Mouse (Mus musculus) lung, embryonic 14.5 days (tissue): ENCODE data around the gene Edar. TPM values are rescaled to one million over a fixed set of nuclear protein-coding genes. Genes with fewer than 3 reads are reported as not detected.

Experiments
- ATAC-seq: fragments of 200-750 bp; cut with Nextera tagmentation; 2 replicates; pipeline ENCODE4 v1.8.0; 2017; ENCODE audit warnings: mild to moderate bottlenecking, moderate TSS enrichment, moderate library complexity; ENCODE audit not compliant: insufficient read depth
- DNase-seq: peaks from one replicate; pipeline ENCODE4 v3.0.0-alpha.2; 2015
- H3K27ac ChIP-seq: fragments of 300-500 bp; sonication (generic); 2 replicates; pipeline ENCODE4 v1.5.1; 2014; ENCODE audit warnings: low read depth, mild to moderate bottlenecking, moderate library complexity
- H3K27me3 ChIP-seq: fragments of 300-500 bp; sonication (generic); 2 replicates; pipeline ENCODE4 v1.6.1; 2014; ENCODE audit warnings: low read length, control low read depth; ENCODE audit not compliant: insufficient read depth
- H3K36me3 ChIP-seq: fragments of 300-500 bp; sonication (generic); 2 replicates; pipeline ENCODE4 v1.6.1; 2014; ENCODE audit warnings: control low read depth; ENCODE audit not compliant: insufficient read depth
- H3K4me1 ChIP-seq: fragments of 300-500 bp; sonication (generic); 2 replicates; pipeline ENCODE4 v1.6.1; 2014; ENCODE audit warnings: antibody characterized with exemption, control low read depth; ENCODE audit not compliant: insufficient read depth
- H3K4me2 ChIP-seq: fragments of 300-500 bp; sonication (generic); 2 replicates; pipeline ENCODE4 v1.6.1; 2014; ENCODE audit warnings: mild to moderate bottlenecking
- H3K4me3 ChIP-seq: fragments of 300-500 bp; sonication (generic); 2 replicates; pipeline ENCODE4 v1.5.1; 2014; ENCODE audit warnings: low read depth, low read length
- H3K9ac ChIP-seq: fragments of 300-500 bp; sonication (generic); 2 replicates; pipeline ENCODE4 v1.6.1; 2014
- H3K9me3 ChIP-seq: fragments of 300-500 bp; sonication (generic); 2 replicates; pipeline ENCODE4 v1.6.1; 2016; ENCODE audit warnings: low read depth, low read length, control low read depth
- CTCF ChIP-seq: IDR thresholded peaks from 2 replicates; pipeline ENCODE4 v1.5.1; 2016; ENCODE audit warnings: antibody characterized with exemption, low read depth
- WGBS: fragments of 180-500 bp; shearing (Covaris S2); extraction: QIAGEN DNeasy Blood & Tissue Kit; methylation state at CpG from one replicate; pipeline ENCODE4 v1.1.7; 2014; 5-methylcytosine and 5-hydroxymethylcytosine counted together
- polyA plus RNA-seq: library from polyadenylated mRNA; unstranded; fragments of >200 nt; fragmentation: Nextera tagmentation; extraction: Ambion mirVana; gene quantifications from 2 replicates; pipeline ENCODE4 v1.2.1, GENCODE M21; 2014

Gene Edar
- polyA plus RNA-seq, 1 experiment from 2014 or later = 0.36 TPM

DNA sequence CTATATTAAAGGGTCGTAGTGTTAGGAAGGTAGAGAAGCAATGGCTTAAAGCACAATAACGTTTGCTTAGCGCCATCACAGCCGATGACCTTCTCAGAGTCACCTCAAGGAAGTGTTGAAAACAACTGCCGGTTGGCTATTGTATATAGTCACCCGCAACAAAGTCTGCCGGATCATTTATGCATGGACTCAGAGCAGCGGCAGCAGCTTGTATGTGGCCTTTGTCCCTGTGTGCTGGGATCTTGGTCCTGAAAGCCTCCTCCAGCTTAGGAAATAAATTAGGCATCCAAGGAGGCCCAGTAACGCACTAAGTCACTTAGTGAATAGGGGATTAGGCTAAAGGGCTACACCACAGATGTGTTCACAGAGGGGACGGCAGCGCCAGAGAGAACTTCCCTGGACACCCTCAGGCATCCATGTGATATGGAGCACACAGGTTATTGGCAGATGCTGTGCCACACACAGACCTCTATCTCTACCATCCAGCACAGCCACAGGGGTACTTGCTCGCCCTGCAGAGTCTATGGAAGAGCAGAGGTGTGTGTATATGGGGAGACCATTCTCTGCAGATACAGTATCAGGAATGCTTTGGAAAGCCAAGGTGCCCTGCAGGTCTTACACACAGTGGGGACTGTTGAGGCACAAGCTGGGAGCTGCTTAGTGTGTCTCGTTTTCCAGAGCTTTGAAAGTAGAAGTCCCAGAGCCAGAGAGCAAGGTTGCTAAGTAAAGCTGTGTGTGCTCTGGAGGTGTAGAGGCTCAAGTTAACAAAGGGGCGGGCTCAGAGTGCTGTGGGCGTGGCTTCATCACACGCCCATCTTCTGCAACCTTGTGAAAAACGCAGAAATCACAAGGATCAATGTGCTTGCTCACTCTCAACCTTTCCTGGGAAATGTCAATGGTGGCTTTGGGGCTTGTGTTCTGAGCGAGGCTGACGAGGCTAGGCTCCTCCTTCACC, 34.7 kb downstream of the Edar start:
- DNase-seq (peak; percentile 43), ATAC-seq (peak; percentile 23; the same call in 1 of the 2 replicates)
- no peak for TF ChIP-seq CTCF
- H3K36me3 ChIP-seq = no peaks in the 10 kb centered on the region
- no peak overlapping the region for H3K27ac ChIP-seq
- no peak overlapping the region for H3K4me3 ChIP-seq
- no peaks in the 10 kb centered on the region for H3K9me3 ChIP-seq
- no peaks in the 10 kb centered on the region for H3K27me3 ChIP-seq
- peaks cover 12% of the 10 kb centered on the region for H3K4me1 ChIP-seq
- H3K4me2 ChIP-seq = no peak overlapping the region
- no peak overlapping the region for H3K9ac ChIP-seq
- WGBS = 51% methylated on average over 19 of the region's 19 CpGs

DNA sequence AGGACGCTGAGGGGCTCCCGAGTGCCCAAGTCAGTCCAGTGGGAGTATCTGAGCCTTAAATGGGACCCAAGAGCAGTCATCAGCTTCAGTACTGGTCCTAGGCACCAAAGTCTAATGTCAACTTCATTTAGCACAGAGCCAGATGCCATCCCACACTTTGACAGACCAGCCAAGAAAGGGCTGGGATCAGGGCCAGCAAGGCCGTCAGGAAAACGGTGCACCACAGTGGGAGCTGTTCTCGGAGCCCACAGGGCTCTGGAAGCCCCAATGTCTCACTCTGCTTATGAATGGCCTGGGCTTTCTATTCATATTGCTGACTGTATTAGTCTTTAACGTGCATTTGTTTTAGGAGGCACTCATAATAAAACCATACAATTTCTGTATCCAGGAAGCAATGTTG, 36.2 kb downstream of the Edar start:
- no peak for TF ChIP-seq CTCF
- Histone ChIP-seq H3K4me1 (peaks cover 12% of the 10 kb centered on the region), H3K27ac (no peak overlapping the region), H3K36me3 (no peaks in the 10 kb centered on the region), H3K4me2 (no peak overlapping the region), H3K27me3 (no peaks in the 10 kb centered on the region), H3K9ac (no peak overlapping the region), H3K9me3 (no peaks in the 10 kb centered on the region), H3K4me3 (no peak overlapping the region)
- no peak for ATAC-seq
- WGBS = 60% methylated on average over 6 of the region's 6 CpGs
- no peak for DNase-seq

DNA sequence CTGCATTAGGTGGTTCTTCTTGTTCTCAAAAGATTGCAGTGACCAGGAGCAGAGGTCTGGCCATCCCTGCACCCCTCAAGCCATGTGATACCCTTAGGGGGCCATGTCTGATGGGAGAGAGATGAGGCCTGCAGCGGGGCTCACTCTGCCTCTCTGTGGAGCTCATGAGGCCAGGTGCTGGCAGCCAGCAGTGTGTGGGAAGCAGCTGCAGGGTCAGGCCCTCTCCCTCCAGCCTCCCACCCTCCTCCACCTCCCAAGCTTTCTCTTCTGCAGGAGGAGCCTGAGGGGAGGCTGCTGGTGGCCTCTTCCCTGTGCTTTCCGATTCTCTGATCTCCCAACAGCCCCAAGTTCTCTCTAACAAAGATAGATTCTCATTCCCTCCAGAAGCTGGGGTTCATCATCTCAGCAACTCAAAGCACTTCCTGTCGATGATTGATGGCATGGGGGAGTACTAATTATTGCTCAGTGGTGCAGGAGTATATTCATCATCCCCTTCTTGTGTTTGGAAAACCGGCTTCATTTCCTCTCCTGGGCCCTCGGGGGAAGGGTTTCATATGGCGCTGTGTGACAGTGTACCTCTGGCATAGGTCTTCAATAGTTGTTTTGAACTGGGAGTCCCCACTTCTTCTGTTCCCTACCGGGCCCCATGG, 38.9 kb downstream of the Edar start:
- H3K27me3 ChIP-seq = no peaks in the 10 kb centered on the region
- H3K9ac ChIP-seq = no peak overlapping the region
- DNase-seq (peak; percentile 47), ATAC-seq (peak; percentile 55; the same call in 1 of the 2 replicates)
- H3K27ac ChIP-seq = no peak overlapping the region
- WGBS = 23% methylated on average over 7 of the region's 7 CpGs
- H3K4me3 ChIP-seq = no peak overlapping the region
- H3K9me3 ChIP-seq = no peaks in the 10 kb centered on the region
- no peak overlapping the region for H3K4me2 ChIP-seq
- H3K36me3 ChIP-seq = no peaks in the 10 kb centered on the region
- TF ChIP-seq CTCF = no peak
- peaks cover 3% of the 10 kb centered on the region; the same call in 1 of the 2 replicates for H3K4me1 ChIP-seq

GRCm38 (mm10) chr10:58633507-58633906, 41.9 kb downstream of the Edar start:
- Histone ChIP-seq H3K9me3 (no peaks in the 10 kb centered on the region), H3K4me3 (no peak overlapping the region), H3K27me3 (no peaks in the 10 kb centered on the region), H3K9ac (no peak overlapping the region), H3K4me1 (peaks cover 3% of the 10 kb centered on the region; the same call in 1 of the 2 replicates), H3K4me2 (no peak overlapping the region), H3K27ac (no peak overlapping the region), H3K36me3 (no peaks in the 10 kb centered on the region)
- TF ChIP-seq CTCF = no peak
- no peak for ATAC-seq
- DNase-seq = no peak
- WGBS = 90% methylated on average over 2 of the region's 2 CpGs

GRCm38 (mm10) chr10:58627569-58627968, 47.9 kb downstream of the Edar start:
- Histone ChIP-seq H3K9ac (no peak overlapping the region), H3K36me3 (no peaks in the 10 kb centered on the region), H3K27ac (no peak overlapping the region), H3K9me3 (no peaks in the 10 kb centered on the region), H3K4me2 (no peak overlapping the region), H3K4me1 (no peaks in the 10 kb centered on the region), H3K4me3 (no peak overlapping the region), H3K27me3 (no peaks in the 10 kb centered on the region)
- peak; percentile 82 for TF ChIP-seq CTCF
- DNase-seq (peak; percentile 76), ATAC-seq (peak; percentile 55; the same call in 1 of the 2 replicates)

DNA sequence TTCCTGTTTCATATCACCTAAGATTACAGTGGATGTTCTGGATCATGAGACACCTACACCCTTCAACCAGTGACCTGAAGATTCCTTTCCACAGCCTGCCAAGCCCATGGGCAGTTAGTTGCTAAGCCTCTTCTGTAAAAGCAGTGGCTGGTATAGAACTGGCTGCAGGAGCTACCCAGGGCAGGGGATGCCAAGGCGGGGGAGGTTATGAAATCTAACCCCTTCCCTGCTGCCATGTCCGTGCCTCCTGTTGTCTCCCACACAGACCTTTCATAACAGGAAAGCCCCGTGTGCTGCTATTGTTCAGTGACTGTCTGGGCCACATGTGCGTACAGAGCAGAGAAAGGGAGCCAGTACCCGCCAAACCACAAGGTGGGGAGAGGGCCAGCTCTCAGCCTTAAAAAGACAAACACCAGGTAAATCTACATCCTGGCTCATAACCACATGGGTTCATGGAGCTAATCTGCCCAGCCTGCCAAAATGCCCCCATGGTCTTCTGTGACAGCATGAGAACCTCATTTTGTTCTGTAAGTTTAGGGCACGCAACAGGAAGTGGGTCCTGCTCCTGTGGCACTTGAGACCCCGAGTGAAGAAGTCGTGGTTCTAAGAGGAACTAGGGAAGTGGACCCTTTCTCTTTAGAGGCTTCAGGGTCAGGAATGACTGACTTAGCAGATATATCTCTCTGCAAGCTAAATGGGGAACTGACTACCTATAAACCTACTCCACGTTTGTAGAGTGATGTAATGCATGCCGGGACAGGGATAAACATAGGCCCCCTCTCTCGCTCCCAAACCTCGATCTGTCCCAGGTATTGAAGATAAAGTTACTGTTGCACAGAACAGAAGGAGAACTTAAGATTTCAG, 50.4 kb downstream of the Edar start:
- Histone ChIP-seq H3K4me2 (no peak overlapping the region), H3K9ac (no peak overlapping the region), H3K4me3 (no peak overlapping the region), H3K9me3 (no peaks in the 10 kb centered on the region), H3K27ac (no peak overlapping the region), H3K36me3 (no peaks in the 10 kb centered on the region), H3K4me1 (no peaks in the 10 kb centered on the region), H3K27me3 (no peaks in the 10 kb centered on the region)
- ATAC-seq = no peak
- DNase-seq = no peak
- WGBS = 53% methylated on average over 12 of the region's 12 CpGs
- TF ChIP-seq CTCF = no peak
